Mouse (Mus musculus) lung, adult 2 months (tissue): ENCODE results near the gene Dok5.

Experiments used
- CTCF ChIP-seq: fragments of 200-500 bp; IDR thresholded peaks from 2 replicates; pipeline ENCODE4 v1.5.1; 2011; ENCODE audit warnings: mild to moderate bottlenecking, low read length, control low read depth; ENCODE audit not compliant: insufficient read depth
- POLR2A ChIP-seq: fragments of 200-500 bp; IDR thresholded peaks from 2 replicates; pipeline ENCODE4 v1.6.1; 2011; ENCODE audit warnings: low read depth, mild to moderate bottlenecking, control low read depth, low read length, borderline replicate concordance; ENCODE audit errors: extremely low read depth

DNA sequence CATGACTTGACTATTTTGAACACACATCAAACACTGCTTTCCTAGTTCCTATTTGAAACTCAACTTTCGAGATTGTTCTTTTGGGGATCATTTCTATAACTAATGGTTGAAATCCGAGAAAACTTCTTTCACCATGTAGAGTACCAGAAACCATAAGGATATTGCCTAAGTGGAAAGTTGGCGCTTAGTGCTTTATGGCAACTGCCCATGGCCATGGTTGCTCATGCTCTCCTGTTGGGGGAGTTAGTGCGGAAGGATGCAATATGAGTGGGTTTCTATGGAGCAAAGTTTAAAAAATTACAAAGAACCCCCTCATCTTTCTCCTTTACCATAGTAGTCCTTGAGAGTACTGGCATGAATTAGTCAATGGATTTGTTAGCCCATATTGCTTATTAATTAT, 192.5 kb downstream of the Dok5 start:
- TF ChIP-seq CTCF: no peak
- no peak for TF ChIP-seq POLR2A
